Mouse (Mus musculus) urinary bladder, postnatal 4 days (tissue): ENCODE results near the gene Gm10184.
"Not testable (repeated sequence)": the region's sequence is repeated elsewhere in the genome, so short reads cannot be mapped to it uniquely, and the experiment has no call there.

Experiments
- DNase-seq, 2 experiments: peaks; one replicate each; pipeline ENCODE4 v3.0.0; 2021 to 2022; ENCODE audit warnings: low spot score in 2 of 2

Gm10184 gene

GRCm38 (mm10) chr17:89910349-89910748, at the start of gene Gm10184:
TSS of gene Gm10184 (minus strand) at chr17:89910449.
- DNase-seq: no peak

- DNase-seq: no peak
Measured at GRCm38 (mm10) chr17:89933950-89934349, 23.7 kb upstream of the Gm10184 start.

- no peak for DNase-seq
Measured at GRCm38 (mm10) chr17:89907686-89908085, 2.6 kb downstream of the Gm10184 start.

GRCm38 (mm10) chr17:89904701-89905100, 5.5 kb downstream of the Gm10184 start:
- DNase-seq: not testable (repeated sequence)

- DNase-seq: no peak
Measured at GRCm38 (mm10) chr17:89902767-89903166, 7.5 kb downstream of the Gm10184 start.

- no peak for DNase-seq
Measured at GRCm38 (mm10) chr17:89900610-89901009, 9.6 kb downstream of the Gm10184 start.

GRCm38 (mm10) chr17:89899813-89900212, 10.4 kb downstream of the Gm10184 start:
- DNase-seq: no peak

GRCm38 (mm10) chr17:89864996-89865395, 45.3 kb downstream of the Gm10184 start:
- DNase-seq: no peak
